Mouse (Mus musculus) left cerebral cortex, adult 11 months (tissue): ENCODE measurements around the gene Cyp2d11.
"Not testable (repeated sequence)": the region's sequence is repeated elsewhere in the genome, so short reads cannot be mapped to it uniquely, and the experiment has no call there.

Source experiments
- DNase-seq: peaks from one replicate; pipeline ENCODE4 v3.0.0; 2022; ENCODE audit warnings: low spot score

The Cyp2d11 gene

GRCm38 (mm10) chr15:82379871-82380713 is 13.7 kb downstream of the Cyp2d11 start, which contains the start of gene Cyp2d22:
Gene Cyp2d22 (minus strand): TSS chr15:82380260.
- DNase-seq: no peak

DNA sequence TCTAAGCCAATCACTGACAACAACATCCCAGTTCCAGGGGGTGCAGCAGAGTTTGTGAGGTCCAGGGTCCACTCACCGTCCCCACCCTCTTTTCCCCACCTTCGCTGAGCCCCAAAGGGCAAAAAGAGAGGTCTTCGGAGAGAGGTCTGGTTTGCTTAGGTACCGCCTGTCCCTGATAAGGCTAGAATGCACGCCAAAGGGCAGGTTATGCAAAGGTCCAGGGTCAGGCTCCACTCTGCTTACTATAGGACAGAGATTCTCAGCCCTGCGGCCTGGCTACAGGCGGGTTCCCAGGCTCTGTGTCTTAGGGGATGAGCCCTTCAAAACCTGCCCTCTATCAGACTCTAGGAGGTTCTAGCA is 14.3 kb downstream of the Cyp2d11 start:
- DNase-seq: no peak

- no peak for DNase-seq
Observed at GRCm38 (mm10) chr15:82378261-82379180, 15.3 kb downstream of the Cyp2d11 start.

- no peak for DNase-seq
Observed at GRCm38 (mm10) chr15:82377701-82378100, 16.1 kb downstream of the Cyp2d11 start.

GRCm38 (mm10) chr15:82376393-82377138 is 17.3 kb downstream of the Cyp2d11 start:
- peak; percentile 58 for DNase-seq

GRCm38 (mm10) chr15:82375855-82376254 is 18.0 kb downstream of the Cyp2d11 start:
- no peak for DNase-seq

GRCm38 (mm10) chr15:82374437-82374836 is 19.4 kb downstream of the Cyp2d11 start:
- no peak for DNase-seq

GRCm38 (mm10) chr15:82372991-82373390 is 20.8 kb downstream of the Cyp2d11 start:
- no peak for DNase-seq

- DNase-seq: no peak
Observed at GRCm38 (mm10) chr15:82372446-82372845, 21.4 kb downstream of the Cyp2d11 start.

DNA sequence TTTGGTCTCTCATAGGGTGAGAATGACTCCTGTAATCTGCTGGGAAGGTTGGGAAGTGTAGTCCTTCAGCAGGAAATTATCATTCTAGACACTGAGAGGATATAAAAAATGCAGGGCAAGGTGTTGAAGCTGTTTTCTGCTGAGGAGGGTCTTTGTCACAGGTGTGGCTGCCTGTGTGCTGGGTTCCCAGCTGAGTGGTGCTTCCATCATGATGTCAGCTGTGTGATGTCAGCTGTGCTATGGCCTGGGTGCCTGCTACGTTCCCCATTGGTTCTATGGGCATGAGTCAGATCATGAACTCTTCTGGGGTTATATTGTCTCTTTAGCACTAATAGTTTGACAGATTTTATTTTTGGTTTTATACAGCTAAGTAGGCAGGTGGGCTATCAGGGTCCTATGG is 25.0 kb downstream of the Cyp2d11 start:
- DNase-seq: no peak

DNA sequence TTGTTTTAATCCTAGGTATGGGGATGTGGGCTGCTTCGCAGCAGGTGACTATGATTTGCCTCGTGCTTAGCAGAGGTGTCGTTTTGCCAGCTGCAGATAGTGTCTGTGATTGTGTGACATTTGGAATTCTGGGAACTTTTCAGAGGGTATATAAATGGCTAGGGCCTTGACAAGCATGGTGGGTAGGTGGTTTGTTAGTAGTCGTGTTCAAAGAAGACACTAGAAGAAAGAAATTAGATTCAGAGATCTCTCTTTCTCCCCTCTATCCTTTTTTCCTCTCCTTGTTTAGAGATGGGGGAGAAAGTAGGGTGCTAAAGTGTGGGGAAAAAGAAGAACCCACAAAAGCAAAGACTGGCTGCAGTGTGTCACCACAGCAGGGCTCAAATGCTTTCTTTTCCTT is 25.7 kb downstream of the Cyp2d11 start:
- DNase-seq: no peak

DNA sequence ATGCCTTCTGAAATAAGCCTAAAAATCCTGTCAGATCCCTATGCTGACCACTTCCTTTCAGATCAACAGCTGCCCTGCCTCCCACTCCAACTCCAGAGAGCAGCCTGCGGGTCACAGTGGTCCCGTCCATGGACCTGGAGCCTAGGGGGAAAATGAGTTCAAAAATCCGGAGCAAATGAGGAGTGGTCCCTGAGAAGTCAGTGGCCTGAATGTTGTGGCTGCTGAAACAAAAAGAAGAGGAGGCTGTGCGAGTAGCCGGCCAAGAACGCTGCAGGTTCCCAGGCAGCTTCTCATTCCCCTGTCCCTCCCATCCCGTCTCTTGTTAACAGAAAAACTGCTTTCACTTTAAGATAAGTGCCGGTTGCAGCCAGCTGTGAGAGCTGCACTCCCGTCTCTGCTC is 29.3 kb downstream of the Cyp2d11 start:
- DNase-seq: not testable (repeated sequence)

- not testable (repeated sequence) for DNase-seq
Observed at GRCm38 (mm10) chr15:82363801-82364200, 30.0 kb downstream of the Cyp2d11 start.

DNA sequence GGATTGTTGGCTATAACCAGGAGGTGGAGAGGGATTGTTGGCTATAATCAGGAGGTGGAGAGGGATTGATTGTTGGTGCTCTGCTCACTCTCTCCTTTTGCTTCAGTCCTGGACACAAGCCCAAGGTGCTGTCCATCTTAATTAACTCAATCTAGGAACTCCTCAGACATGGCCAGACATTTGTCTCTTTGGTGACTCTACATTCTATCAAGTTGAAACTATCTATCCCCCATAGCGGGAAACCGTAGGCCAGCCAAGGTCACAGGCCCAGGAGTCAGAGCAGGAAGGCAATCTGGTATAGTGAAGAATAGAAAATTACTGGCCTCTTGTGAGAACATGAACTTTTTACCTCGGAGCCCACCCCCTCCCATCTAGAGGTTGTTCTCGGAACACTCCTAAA is 31.6 kb downstream of the Cyp2d11 start:
- DNase-seq: no peak

DNA sequence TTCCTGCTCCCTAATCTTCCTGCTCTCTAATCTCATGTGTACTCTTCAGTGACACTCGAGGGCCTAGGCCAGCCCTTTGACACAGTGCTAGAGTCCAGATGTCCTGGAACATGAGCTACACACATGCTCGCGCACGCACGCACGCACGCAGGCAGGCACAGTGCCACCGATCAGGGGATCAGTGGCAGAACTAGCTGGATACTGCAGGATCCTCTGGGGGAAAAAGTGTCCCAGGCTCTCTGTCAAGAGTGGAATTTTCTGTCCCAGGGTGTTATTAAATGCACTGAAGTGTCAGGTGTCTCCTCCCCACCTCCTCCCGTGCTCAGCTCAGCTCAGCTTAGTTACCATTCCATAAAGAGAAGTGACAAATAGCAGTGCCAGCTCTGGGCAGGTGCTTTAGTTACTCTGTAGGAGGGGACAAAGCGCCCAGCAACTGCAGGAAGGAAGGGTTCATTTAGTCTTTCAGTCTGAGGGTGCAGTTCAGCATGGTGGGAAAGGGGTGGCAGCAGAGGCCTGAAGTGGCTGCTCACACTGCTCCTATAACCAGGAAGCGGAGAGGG is 32.3 kb downstream of the Cyp2d11 start:
- DNase-seq: no peak

DNA sequence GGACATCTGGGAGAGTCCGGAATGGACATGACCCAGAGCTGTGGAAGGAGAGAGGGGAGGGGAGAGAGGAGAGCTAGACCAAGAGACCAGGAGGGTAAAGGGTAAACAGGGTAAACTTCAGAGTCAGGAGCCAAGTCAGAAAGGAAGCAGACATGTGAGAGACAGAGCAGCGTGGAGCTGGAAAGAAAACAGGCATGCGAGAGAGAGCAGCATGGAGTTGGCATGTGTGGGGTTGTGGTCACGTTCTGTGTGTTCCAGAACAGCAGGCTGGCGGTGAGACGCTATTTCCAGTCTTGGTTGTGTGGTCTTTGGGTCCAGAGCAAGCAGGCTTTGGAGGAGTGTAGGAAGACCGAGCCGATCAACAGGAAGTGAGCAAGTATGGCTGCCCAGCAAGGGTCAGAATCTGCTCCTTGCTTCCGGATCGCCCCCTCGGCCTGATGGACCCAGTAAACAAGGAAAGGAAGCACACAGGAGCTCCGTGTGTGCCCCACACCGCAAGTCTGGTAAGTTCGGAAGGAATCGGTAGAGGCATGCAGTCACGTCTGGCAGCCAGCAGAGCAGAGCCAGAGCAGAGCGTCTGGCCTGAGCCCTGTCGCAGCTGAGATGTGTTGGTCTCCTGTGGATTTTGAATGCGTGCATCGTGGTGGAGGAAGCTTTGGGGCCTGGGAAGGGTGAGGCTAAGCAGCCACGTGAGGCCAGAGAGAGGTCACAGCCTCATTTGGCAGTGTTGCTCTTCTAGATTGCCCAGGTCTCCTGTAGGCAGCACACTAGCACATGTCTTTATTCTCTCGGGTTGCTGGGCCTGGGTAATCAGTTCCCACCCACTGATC is 35.2 kb downstream of the Cyp2d11 start:
- DNase-seq: no peak

GRCm38 (mm10) chr15:82354126-82354945 is 39.5 kb downstream of the Cyp2d11 start, which contains the start of gene Ndufa6:
Gene Ndufa6 (minus strand): TSS chr15:82354322.
- peak; percentile 95 for DNase-seq

GRCm38 (mm10) chr15:82353745-82354113 is 40.1 kb downstream of the Cyp2d11 start:
- no peak for DNase-seq

DNA sequence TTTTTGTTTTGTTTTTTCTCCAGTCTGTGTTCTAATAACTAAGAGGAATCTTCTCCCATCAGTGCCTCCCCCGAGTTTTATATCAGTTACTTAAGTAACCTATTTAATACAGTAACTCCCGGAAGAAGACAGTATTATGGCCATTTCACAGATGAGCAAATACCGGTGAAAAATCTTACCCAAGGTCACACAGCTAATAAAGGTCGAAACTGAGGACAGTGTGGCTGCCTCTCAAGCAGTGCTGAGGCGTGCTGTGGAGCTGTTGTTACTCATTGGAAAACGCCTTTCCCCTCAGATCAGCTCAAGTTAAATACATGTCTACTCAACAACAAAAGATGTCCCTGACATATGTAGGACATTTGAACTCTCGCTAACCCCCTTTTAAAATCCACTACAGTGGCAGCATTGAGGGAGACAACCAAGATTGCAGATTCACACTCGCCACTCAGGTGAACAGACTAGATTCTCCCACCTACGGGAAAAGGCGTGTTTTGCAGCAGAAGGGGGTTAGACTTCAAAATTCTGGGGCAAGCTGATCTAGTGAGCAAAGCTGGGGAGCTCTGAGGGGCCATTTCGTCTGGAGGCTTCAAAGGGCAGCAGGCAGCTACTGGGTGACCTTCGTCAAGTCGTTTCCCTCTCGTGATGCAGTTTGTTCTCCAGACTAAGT is 40.6 kb downstream of the Cyp2d11 start:
- DNase-seq: no peak
